Mouse (Mus musculus) megakaryocyte progenitor cell, adult 5-6 weeks (primary cell): ENCODE measurements around the gene Mfsd2b. TPM values are rescaled to one million over a fixed set of nuclear protein-coding genes. Genes with fewer than 3 reads are reported as not detected.

Experiments used
- ATAC-seq: replicated peaks from 2 replicates; pipeline ENCODE4 v1.8.0; 2016; ENCODE audit warnings: mild to moderate bottlenecking, moderate TSS enrichment, inconsistent platforms; ENCODE audit not compliant: poor library complexity
- total RNA-seq, 2 experiments: library from RNA; stranded (forward) in 1 of 2; stranded (reverse) in 1 of 2; fragments of 157-497, 149-512 nt in 1 of 2; fragments of 200-1000 nt in 1 of 2; gene quantifications; 2 replicates each; pipeline versions ENCODE4 v1.2.3 to v1.2.4; 2015 to 2017

The Mfsd2b gene
- total RNA-seq, 2 experiments from 2014 or later = 6.2 to 20.0 TPM

GRCm38 (mm10) chr12:4816680-4817360 lies 57.3 kb downstream of the Mfsd2b start:
- ATAC-seq = peak; percentile 41

DNA sequence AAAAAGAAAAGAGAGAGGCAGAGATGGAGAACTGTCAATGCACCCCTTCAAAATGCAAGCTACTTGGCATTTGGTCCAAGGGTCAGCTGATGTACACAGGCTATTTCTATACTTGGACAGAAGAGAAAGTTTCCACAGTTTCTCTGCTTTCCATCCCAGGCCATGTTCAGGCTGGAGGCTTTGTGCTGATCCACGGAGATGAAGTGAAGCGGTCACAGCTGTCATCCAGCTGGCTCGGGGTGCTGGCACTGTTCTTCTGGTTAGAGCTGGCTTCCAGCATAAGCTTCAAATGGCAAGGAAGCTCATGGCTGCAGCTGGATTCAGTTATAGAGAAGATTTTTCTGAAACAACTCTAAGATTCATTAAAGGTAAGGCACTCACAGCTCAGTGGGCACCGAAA lies 60.5 kb downstream of the Mfsd2b start:
- ATAC-seq = no peak

Other genes starting within 250 kb of the Mfsd2b start
- 0.05 and 0.30 TPM in 2 replicates for gene Fam228a, start 135.9 kb downstream of the Mfsd2b start, total RNA-seq (2015)
- gene Fam228a, start 135.9 kb downstream of the Mfsd2b start, total RNA-seq (2017) = 1.2 TPM in 1 of 2 replicates, not detected in the other
- 0.54 and 2.7 TPM in 2 replicates for gene Pfn4, start 105.3 kb downstream of the Mfsd2b start, total RNA-seq (2015)
- gene Pfn4, start 105.3 kb downstream of the Mfsd2b start, total RNA-seq (2017) = not detected in 2 replicates
- gene Fam228b, start 105.1 kb downstream of the Mfsd2b start, total RNA-seq (2015) = 0.76 and 3.9 TPM in 2 replicates
- 1.2 and 7.4 TPM in 2 replicates for gene Fam228b, start 105.1 kb downstream of the Mfsd2b start, total RNA-seq (2017)
- 258 and 286 TPM in 2 replicates for gene Sf3b6, start 56.8 kb downstream of the Mfsd2b start, total RNA-seq (2015)
- 158 and 165 TPM in 2 replicates for gene Sf3b6, start 56.8 kb downstream of the Mfsd2b start, total RNA-seq (2017)
- 19.2 and 21.3 TPM in 2 replicates for gene Fkbp1b, start 32.8 kb downstream of the Mfsd2b start, total RNA-seq (2015)
- gene Fkbp1b, start 32.8 kb downstream of the Mfsd2b start, total RNA-seq (2017) = 12.3 and 18.4 TPM in 2 replicates
- gene Wdcp, start 31.1 kb downstream of the Mfsd2b start, total RNA-seq (2015) = 17.6 and 19.2 TPM in 2 replicates
- gene Wdcp, start 31.1 kb downstream of the Mfsd2b start, total RNA-seq (2017) = 6.7 and 10.0 TPM in 2 replicates
- gene Ubxn2a, start 33.3 kb upstream of the Mfsd2b start, total RNA-seq (2015) = 18.3 and 20.9 TPM in 2 replicates
- 42.5 and 43.5 TPM in 2 replicates for gene Ubxn2a, start 33.3 kb upstream of the Mfsd2b start, total RNA-seq (2017)
- gene Atad2b, start 43.0 kb upstream of the Mfsd2b start, total RNA-seq (2015) = 54.1 and 65.0 TPM in 2 replicates
- 33.5 and 40.0 TPM in 2 replicates for gene Atad2b, start 43.0 kb upstream of the Mfsd2b start, total RNA-seq (2017)